Mouse (Mus musculus): ENCODE results near the gene Gli2. TPM values are rescaled to one million over a fixed set of nuclear protein-coding genes. Genes with fewer than 3 reads are reported as not detected.
A peak's percentile ranks its signal among the peaks of the same experiment; 100 is the strongest.

The Gli2 gene
- polyA plus RNA-seq, 1 experiment from 2014 or later, result 8.1 TPM

- H3K4me1 ChIP-seq, result peaks cover 39% of the 10 kb centered on the region
- no peaks in the 10 kb centered on the region for H3K27me3 ChIP-seq (replicated peaks)
- H3K9ac ChIP-seq, result no peak overlapping the region
- H3K27ac ChIP-seq, result peak overlapping the region; percentile 91
- 33% methylated on average over 2 of the region's 2 CpGs for WGBS
- H3K36me3 ChIP-seq, result no peaks in the 10 kb centered on the region
- ATAC-seq (ENCODE audit: insufficient read depth, low FRiP score, low read depth), result no peak
- no peak overlapping the region; the same call in 1 of the 2 replicates for H3K4me2 ChIP-seq
- no peak overlapping the region for H3K4me3 ChIP-seq (replicated peaks)
- H3K9me3 ChIP-seq, result no peaks in the 10 kb centered on the region
These were observed 70.0 kb downstream of the Gli2 start for GRCm38 (mm10) chr1:118983389-118983788.

GRCm38 (mm10) chr1:118982805-118983211 is 70.6 kb downstream of the Gli2 start:
- Histone ChIP-seq H3K4me1 (peaks cover 39% of the 10 kb centered on the region), H3K4me3 (replicated peaks) (0 out of 2 replicates have a peak overlapping the region, but pooled peaks have one; percentile 28), H3K27ac (peak overlapping the region; percentile 91), H3K9me3 (no peaks in the 10 kb centered on the region), H3K9ac (no peak overlapping the region), H3K27me3 (replicated peaks) (no peaks in the 10 kb centered on the region), H3K36me3 (no peaks in the 10 kb centered on the region), H3K4me2 (peak overlapping the region; percentile 44; the same call in 1 of the 2 replicates)
- WGBS, result 5% methylated on average over 5 of the region's 5 CpGs
- peak; percentile 56 for ATAC-seq (ENCODE audit: insufficient read depth, low FRiP score, low read depth)

GRCm38 (mm10) chr1:118981943-118982804 is 71.2 kb downstream of the Gli2 start:
- no peaks in the 10 kb centered on the region for H3K27me3 ChIP-seq (replicated peaks)
- peak overlapping the region; percentile 28 for H3K4me3 ChIP-seq (replicated peaks)
- WGBS, result 20% methylated on average over 16 of the region's 16 CpGs
- ATAC-seq (ENCODE audit: insufficient read depth, low FRiP score, low read depth), result peak; percentile 86
- no peaks in the 10 kb centered on the region for H3K36me3 ChIP-seq
- peak overlapping the region; percentile 44 for H3K4me2 ChIP-seq
- peaks cover 43% of the 10 kb centered on the region for H3K4me1 ChIP-seq
- peak overlapping the region; percentile 91 for H3K27ac ChIP-seq
- no peaks in the 10 kb centered on the region for H3K9me3 ChIP-seq
- H3K9ac ChIP-seq, result no peak overlapping the region

GRCm38 (mm10) chr1:118980636-118981035 is 72.8 kb downstream of the Gli2 start:
- Histone ChIP-seq H3K9me3 (no peaks in the 10 kb centered on the region), H3K4me1 (peaks cover 49% of the 10 kb centered on the region), H3K27ac (peak overlapping the region; percentile 91; the same call in 1 of the 2 replicates), H3K36me3 (no peaks in the 10 kb centered on the region), H3K9ac (no peak overlapping the region), H3K27me3 (replicated peaks) (no peaks in the 10 kb centered on the region), H3K4me2 (peak overlapping the region; percentile 44), H3K4me3 (replicated peaks) (no peak overlapping the region)
- no peak for ATAC-seq (ENCODE audit: insufficient read depth, low FRiP score, low read depth)
- WGBS, result 45% methylated on average over 7 of the region's 7 CpGs

- Histone ChIP-seq H3K4me3 (replicated peaks) (no peak overlapping the region), H3K4me1 (peaks cover 20% of the 10 kb centered on the region), H3K27me3 (replicated peaks) (no peaks in the 10 kb centered on the region), H3K4me2 (no peak overlapping the region), H3K27ac (peak overlapping the region; percentile 72), H3K36me3 (peaks cover 6% of the 10 kb centered on the region; the same call in 1 of the 2 replicates), H3K9me3 (no peaks in the 10 kb centered on the region), H3K9ac (no peak overlapping the region)
- WGBS, result 30% methylated on average over 9 of the region's 9 CpGs
- ATAC-seq (ENCODE audit: insufficient read depth, low FRiP score, low read depth), result peak; percentile 74
These were observed 76.8 kb downstream of the Gli2 start for GRCm38 (mm10) chr1:118976596-118976995.

- H3K4me3 ChIP-seq (replicated peaks), result no peak overlapping the region
- H3K4me2 ChIP-seq, result no peak overlapping the region
- H3K9me3 ChIP-seq, result no peaks in the 10 kb centered on the region
- 86% methylated on average over 3 of the region's 3 CpGs for WGBS
- H3K27me3 ChIP-seq (replicated peaks), result no peaks in the 10 kb centered on the region
- H3K4me1 ChIP-seq, result 0 out of 2 replicates have a peak, but pooled peaks cover 10% of the 10 kb centered on the region
- ATAC-seq (ENCODE audit: insufficient read depth, low FRiP score, low read depth), result no peak
- H3K27ac ChIP-seq, result no peak overlapping the region
- H3K36me3 ChIP-seq, result peaks cover 11% of the 10 kb centered on the region
- no peak overlapping the region for H3K9ac ChIP-seq
These were observed 78.0 kb downstream of the Gli2 start for GRCm38 (mm10) chr1:118975376-118975775.

- H3K9me3 ChIP-seq, result no peaks in the 10 kb centered on the region
- H3K4me2 ChIP-seq, result no peak overlapping the region
- H3K9ac ChIP-seq, result no peak overlapping the region
- peaks cover 11% of the 10 kb centered on the region for H3K36me3 ChIP-seq
- no peak overlapping the region for H3K4me3 ChIP-seq (replicated peaks)
- ATAC-seq (ENCODE audit: insufficient read depth, low FRiP score, low read depth), result no peak
- 92% methylated on average over 3 of the region's 3 CpGs for WGBS
- H3K4me1 ChIP-seq, result no peaks in the 10 kb centered on the region
- H3K27me3 ChIP-seq (replicated peaks), result no peaks in the 10 kb centered on the region
- H3K27ac ChIP-seq, result no peak overlapping the region
These were observed 83.4 kb downstream of the Gli2 start for GRCm38 (mm10) chr1:118970068-118970467.

- no peak overlapping the region for H3K4me2 ChIP-seq
- H3K27ac ChIP-seq, result no peak overlapping the region
- no peaks in the 10 kb centered on the region for H3K4me1 ChIP-seq
- H3K4me3 ChIP-seq (replicated peaks), result no peak overlapping the region
- H3K27me3 ChIP-seq (replicated peaks), result no peaks in the 10 kb centered on the region
- 76% methylated on average over 11 of the region's 11 CpGs for WGBS
- H3K9me3 ChIP-seq, result no peaks in the 10 kb centered on the region
- peaks cover 11% of the 10 kb centered on the region for H3K36me3 ChIP-seq
- no peak for ATAC-seq (ENCODE audit: insufficient read depth, low FRiP score, low read depth)
- H3K9ac ChIP-seq, result no peak overlapping the region
These were observed 84.0 kb downstream of the Gli2 start for GRCm38 (mm10) chr1:118969409-118969808.

- no peak overlapping the region for H3K9ac ChIP-seq
- H3K4me2 ChIP-seq, result no peak overlapping the region
- H3K36me3 ChIP-seq, result peaks cover 11% of the 10 kb centered on the region
- peak; percentile 32; the same call in 1 of the 2 replicates for ATAC-seq (ENCODE audit: insufficient read depth, low FRiP score, low read depth)
- WGBS, result 80% methylated on average over 5 of the region's 5 CpGs
- no peaks in the 10 kb centered on the region for H3K4me1 ChIP-seq
- no peak overlapping the region for H3K4me3 ChIP-seq (replicated peaks)
- H3K27ac ChIP-seq, result no peak overlapping the region
- no peaks in the 10 kb centered on the region for H3K9me3 ChIP-seq
- no peaks in the 10 kb centered on the region for H3K27me3 ChIP-seq (replicated peaks)
These were observed 84.7 kb downstream of the Gli2 start for GRCm38 (mm10) chr1:118968661-118969179.

GRCm38 (mm10) chr1:118967976-118968375 is 85.4 kb downstream of the Gli2 start:
- Histone ChIP-seq H3K9me3 (no peaks in the 10 kb centered on the region), H3K4me2 (no peak overlapping the region), H3K27me3 (replicated peaks) (no peaks in the 10 kb centered on the region), H3K9ac (no peak overlapping the region), H3K4me3 (replicated peaks) (no peak overlapping the region), H3K4me1 (no peaks in the 10 kb centered on the region), H3K36me3 (peaks cover 11% of the 10 kb centered on the region), H3K27ac (no peak overlapping the region)
- ATAC-seq (ENCODE audit: insufficient read depth, low FRiP score, low read depth), result no peak
- 93% methylated on average over 3 of the region's 3 CpGs for WGBS

- H3K4me1 ChIP-seq, result no peaks in the 10 kb centered on the region
- no peak overlapping the region for H3K4me2 ChIP-seq
- H3K36me3 ChIP-seq, result peaks cover 9% of the 10 kb centered on the region
- no peak for ATAC-seq (ENCODE audit: insufficient read depth, low FRiP score, low read depth)
- H3K9me3 ChIP-seq, result no peaks in the 10 kb centered on the region
- H3K4me3 ChIP-seq (replicated peaks), result no peak overlapping the region
- H3K9ac ChIP-seq, result no peak overlapping the region
- H3K27ac ChIP-seq, result no peak overlapping the region
- WGBS, result 64% methylated on average over 3 of the region's 3 CpGs
- no peaks in the 10 kb centered on the region for H3K27me3 ChIP-seq (replicated peaks)
These were observed 86.1 kb downstream of the Gli2 start for GRCm38 (mm10) chr1:118967281-118967680.

GRCm38 (mm10) chr1:118958644-118959043 is 94.8 kb downstream of the Gli2 start:
- Histone ChIP-seq H3K9me3 (no peaks in the 10 kb centered on the region), H3K36me3 (no peaks in the 10 kb centered on the region), H3K4me3 (replicated peaks) (no peak overlapping the region), H3K4me1 (peaks cover 20% of the 10 kb centered on the region), H3K27me3 (replicated peaks) (no peaks in the 10 kb centered on the region), H3K9ac (no peak overlapping the region), H3K27ac (no peak overlapping the region), H3K4me2 (no peak overlapping the region)
- ATAC-seq (ENCODE audit: insufficient read depth, low FRiP score, low read depth), result 0 out of 2 replicates have a peak, but pooled peaks have one; percentile 29
- 78% methylated on average over 7 of the region's 7 CpGs for WGBS
